Mouse (Mus musculus) CH12F3 (cell line): ENCODE data around the gene Olfr1204.

Source experiments
- in situ Hi-C: fragments of 300-500 bp; cut with MboI; formaldehyde crosslinking; loops from 2 replicates; pipeline ENCODE4 v1.14.3; 2020; ENCODE audit warnings: low sequenced_read_pairs

The Olfr1204 gene

GRCm38 (mm10) chr2:88848992-88849391, at the start of gene Olfr1204:
Olfr1204 (plus strand) TSS chr2:88849292.
- in situ Hi-C loops, result no loop called here

- in situ Hi-C loops, result no loop called here
Observed at GRCm38 (mm10) chr2:88814196-88814595, 34.9 kb upstream of the Olfr1204 start, which contains the start of gene Olfr1202. Olfr1202 (plus strand) TSS chr2:88814496.

- in situ Hi-C loops, result no loop called here
Observed at GRCm38 (mm10) chr2:88829437-88829836, 19.7 kb upstream of the Olfr1204 start, which contains the start of gene Olfr1205. Olfr1205 (plus strand) TSS chr2:88829737.

- in situ Hi-C loops, result no loop called here
Observed at GRCm38 (mm10) chr2:88838477-88838876, 10.6 kb upstream of the Olfr1204 start.

- in situ Hi-C loops, result no loop called here
Observed at GRCm38 (mm10) chr2:88862931-88863330, 13.8 kb downstream of the Olfr1204 start, which contains the start of gene Olfr1206. Olfr1206 (plus strand) TSS chr2:88863231.

- in situ Hi-C loops, result no loop called here
Observed at GRCm38 (mm10) chr2:88902211-88902610, 53.1 kb downstream of the Olfr1204 start, which contains the start of gene Olfr1208. Olfr1208 (minus strand) TSS chr2:88902311.
